Mouse (Mus musculus) inflammation-experienced regulatory T-cells, adult 16 weeks (primary cell): ENCODE data around the gene Hes1. TPM values are rescaled to one million over a fixed set of nuclear protein-coding genes. Genes with fewer than 3 reads are reported as not detected.

ENCODE experiments used
- polyA plus RNA-seq: library from polyadenylated mRNA; unstranded; fragments of 100-300 nt; shearing (Covaris generic); gene quantifications from one replicate; pipeline ENCODE4 v1.2.1, GENCODE M21; 2017

Gene Hes1
- polyA plus RNA-seq, result not detected

DNA sequence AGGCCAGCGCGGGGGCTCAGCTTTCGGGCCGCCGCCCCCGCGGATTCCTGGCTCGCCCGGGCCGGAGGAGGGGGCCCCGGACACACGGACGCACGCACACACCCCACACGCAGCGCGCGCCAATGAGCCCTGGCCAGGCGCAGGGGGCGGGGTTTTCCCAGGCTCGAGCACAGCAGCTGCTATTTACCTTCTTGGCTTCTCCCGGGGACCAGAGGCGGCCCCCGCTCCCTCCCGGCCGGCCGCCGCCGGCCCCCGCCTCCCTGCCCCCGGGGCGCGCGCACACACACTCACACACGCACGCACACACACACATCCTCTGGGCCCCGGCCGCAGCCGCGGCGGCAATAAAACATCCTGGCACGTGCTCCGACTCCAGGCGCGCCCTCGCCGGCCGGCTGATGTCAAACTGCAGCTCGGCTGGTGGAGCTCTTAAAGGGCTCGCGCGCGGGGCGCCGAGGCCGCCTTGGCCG, at the start of gene Hes1:
Gene Hes1, plus strand, starts transcription at position 401 of the 470 bp plus-strand sequence.

Other genes starting within 250 kb of the Hes1 start
- gene Cpn2, start 203.1 kb downstream of the Hes1 start, polyA plus RNA-seq, result not detected
- gene Lrrc15, start 218.9 kb downstream of the Hes1 start, polyA plus RNA-seq, result not detected
- not detected for gene Gp5, start 246.4 kb downstream of the Hes1 start, polyA plus RNA-seq